Mouse (Mus musculus): ENCODE results near the gene Socs2.

GRCm38 (mm10) chr10:95449033-95449432 is 32.1 kb upstream of the Socs2 start:
- TF ChIP-seq CTCF (IDR thresholded peaks at IDR 0.05; ENCODE audit: extremely low read depth, insufficient read depth, insufficient read length, insufficient replicate concordance) (no peak), POLR2A (IDR thresholded peaks at IDR 0.05; ENCODE audit: low read depth, low read length) (no peak)

All from spleen, adult 2 months (tissue).